Mouse (Mus musculus) G1E (cell line): Measurements from ENCODE around the gene Ndufs7. TPM values are rescaled to one million over a fixed set of nuclear protein-coding genes. Genes with fewer than 3 reads are reported as not detected.

Source experiments
- ATAC-seq: 2 replicates; pipeline ENCODE4 v1.8.0; 2016; ENCODE audit warnings: mild to moderate bottlenecking; ENCODE audit not compliant: insufficient number of reproducible peaks, poor library complexity, low FRiP score, severe bottlenecking; ENCODE audit errors: extremely low read depth
- DNase-seq: peaks from one replicate; pipeline ENCODE4 v3.0.0; 2012; ENCODE audit warnings: low spot score
- H3K27me3 ChIP-seq: 2 replicates; pipeline ENCODE4 v1.6.1; 2012; ENCODE audit warnings: mild to moderate bottlenecking, low read length, inconsistent platforms; ENCODE audit not compliant: insufficient read depth
- H3K36me3 ChIP-seq: replicated peaks from 2 replicates; pipeline ENCODE3; 2012; ENCODE audit warnings: mild to moderate bottlenecking, inconsistent platforms
- H3K4me1 ChIP-seq: 2 replicates; pipeline ENCODE4 v1.6.1; 2012; ENCODE audit warnings: low read depth, low read length, inconsistent platforms, mixed read lengths; ENCODE audit not compliant: insufficient read depth
- H3K4me3 ChIP-seq: 2 replicates; pipeline ENCODE4 v1.5.1; 2012; ENCODE audit warnings: low read depth, mild to moderate bottlenecking, inconsistent platforms, low read length, moderate library complexity, mixed read lengths
- H3K9me3 ChIP-seq: replicated peaks from 2 replicates; pipeline ENCODE4 v1.6.1; 2012; ENCODE audit warnings: inconsistent platforms
- CTCF ChIP-seq: IDR thresholded peaks from 2 replicates; pipeline ENCODE4 v1.5.1; 2012; ENCODE audit warnings: low read depth, low read length, inconsistent platforms, mixed read lengths
- GATA1 ChIP-seq: IDR thresholded peaks from 2 replicates; pipeline ENCODE4 v1.6.1; 2012; ENCODE audit warnings: borderline replicate concordance, low read length, inconsistent platforms, mixed read lengths
- GATA2 ChIP-seq: IDR thresholded peaks from 2 replicates; pipeline ENCODE4 v1.6.1; 2012; ENCODE audit warnings: low read depth, low read length, inconsistent platforms, borderline replicate concordance
- POLR2AphosphoS5 ChIP-seq: IDR thresholded peaks from 2 replicates; pipeline ENCODE4 v1.6.1; 2012; ENCODE audit warnings: low read depth, low read length, inconsistent platforms; ENCODE audit not compliant: insufficient replicate concordance
- TAL1 ChIP-seq: conservative IDR thresholded peaks from 2 replicates; pipeline ENCODE4 v1.6.1; 2012; ENCODE audit warnings: low read depth, low read length, inconsistent platforms, mixed read lengths
- polyA plus RNA-seq: library from polyadenylated mRNA; stranded (reverse); fragments of >175 nt; gene quantifications from 2 replicates; pipeline ENCODE4 v1.2.3, GENCODE M21; 2012
- total RNA-seq, 2 experiments: library from RNA; stranded (forward) in 1 of 2; stranded (reverse) in 1 of 2; fragments of 200-1000 nt in 1 of 2; fragments of >200 nt in 1 of 2; fragmentation: Nextera tagmentation in 1 of 2; gene quantifications; 2 replicates each; pipeline ENCODE4 v1.2.3; 2014 to 2017

Ndufs7 gene
- total and polyA plus RNA-seq, 3 experiments, result 156 to 257 (median 246) TPM

DNA sequence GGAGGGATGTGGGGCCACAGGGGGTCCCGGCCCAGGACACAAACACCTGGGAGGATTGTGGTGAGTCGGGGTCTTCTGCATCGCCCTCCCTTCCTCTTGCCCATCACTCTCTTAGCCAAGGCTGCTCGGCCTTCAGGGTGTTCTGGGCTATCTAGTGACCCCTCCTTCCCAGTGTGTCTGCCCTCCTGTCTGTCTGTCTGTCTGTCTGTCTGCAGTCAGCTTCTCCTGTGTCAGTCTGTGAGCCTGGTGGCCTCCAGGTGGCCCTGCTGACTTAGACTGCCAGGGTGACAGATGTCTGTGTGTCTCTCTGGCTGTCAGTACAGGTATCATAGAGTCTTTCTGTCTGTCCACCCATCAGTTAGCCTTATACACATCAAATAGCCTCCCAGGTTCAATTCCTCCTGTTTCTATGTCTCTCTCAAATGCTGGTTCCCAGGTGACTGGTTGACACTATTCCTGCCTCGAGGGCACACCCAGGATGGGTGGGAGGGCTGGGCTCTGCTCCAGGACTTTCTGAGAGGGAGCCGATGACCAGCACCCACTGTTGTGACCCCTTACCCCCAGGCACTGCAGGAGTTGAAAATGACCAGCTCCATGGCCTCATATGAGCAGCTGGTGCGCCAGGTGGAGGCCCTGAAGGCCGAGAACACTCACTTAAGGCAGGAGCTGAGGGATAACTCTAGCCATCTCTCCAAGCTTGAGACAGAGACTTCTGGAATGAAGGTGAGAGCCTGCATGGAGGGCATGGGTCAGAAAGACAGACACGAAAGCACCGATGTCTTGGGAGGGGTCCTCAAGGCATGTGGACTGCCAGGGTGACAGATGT is 52.5 kb downstream of the Ndufs7 start:
- Histone ChIP-seq H3K9me3 (no peaks in the 10 kb centered on the region), H3K36me3 (no peaks in the 10 kb centered on the region), H3K4me3 (no peak overlapping the region), H3K27me3 (peaks cover 92% of the 10 kb centered on the region), H3K4me1 (peaks cover 29% of the 10 kb centered on the region)
- TF ChIP-seq TAL1, result no peak
- TF ChIP-seq GATA1, result no peak
- no peak for TF ChIP-seq CTCF
- TF ChIP-seq POLR2AphosphoS5, result no peak
- TF ChIP-seq GATA2, result no peak
- no peak for ATAC-seq
- no peak for DNase-seq

DNA sequence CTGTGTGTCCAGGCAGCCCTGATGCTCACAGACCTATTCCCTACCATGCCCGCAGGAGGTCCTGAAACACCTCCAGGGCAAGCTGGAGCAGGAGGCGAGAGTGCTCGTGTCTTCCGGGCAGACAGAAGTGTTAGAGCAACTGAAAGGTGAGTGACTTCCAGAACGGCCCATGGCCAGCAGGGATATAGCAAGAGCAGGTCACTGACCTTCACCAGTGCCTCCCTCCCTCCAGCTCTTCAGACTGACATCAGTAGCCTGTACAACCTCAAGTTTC is 53.1 kb downstream of the Ndufs7 start:
- peaks cover 92% of the 10 kb centered on the region for H3K27me3 ChIP-seq
- DNase-seq (no peak), ATAC-seq (no peak)
- H3K4me1 ChIP-seq, result peaks cover 23% of the 10 kb centered on the region
- TF ChIP-seq TAL1 (no peak), GATA2 (no peak), POLR2AphosphoS5 (no peak), GATA1 (no peak), CTCF (no peak)
- no peak overlapping the region for H3K4me3 ChIP-seq
- no peaks in the 10 kb centered on the region for H3K36me3 ChIP-seq
- H3K9me3 ChIP-seq, result no peaks in the 10 kb centered on the region

DNA sequence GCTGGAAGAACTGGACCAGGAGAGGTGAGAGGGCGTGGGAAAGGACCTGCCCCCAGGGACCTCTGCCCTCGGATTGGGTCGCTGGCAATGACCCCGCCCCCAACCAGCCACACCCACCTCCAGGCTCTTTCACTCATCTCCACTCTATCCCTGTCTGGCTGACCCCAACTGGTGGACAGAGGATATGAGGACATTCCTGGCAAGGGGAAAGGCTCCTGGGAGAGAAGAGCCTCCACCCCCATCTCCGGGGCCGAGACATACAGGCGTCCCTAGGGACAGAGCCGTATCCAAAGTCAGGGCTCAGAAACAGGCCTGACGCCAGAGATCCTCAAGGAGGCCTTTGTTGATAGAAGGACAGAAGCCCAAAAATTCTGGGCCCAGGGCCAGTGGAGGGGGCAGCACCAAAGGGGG is 53.6 kb downstream of the Ndufs7 start:
- H3K36me3 ChIP-seq, result no peaks in the 10 kb centered on the region
- H3K4me3 ChIP-seq, result no peak overlapping the region
- H3K9me3 ChIP-seq, result no peaks in the 10 kb centered on the region
- DNase-seq (no peak), ATAC-seq (no peak)
- peaks cover 18% of the 10 kb centered on the region for H3K4me1 ChIP-seq
- TF ChIP-seq CTCF (no peak), POLR2AphosphoS5 (no peak), GATA1 (no peak), TAL1 (no peak), GATA2 (no peak)
- peaks cover 92% of the 10 kb centered on the region for H3K27me3 ChIP-seq

DNA sequence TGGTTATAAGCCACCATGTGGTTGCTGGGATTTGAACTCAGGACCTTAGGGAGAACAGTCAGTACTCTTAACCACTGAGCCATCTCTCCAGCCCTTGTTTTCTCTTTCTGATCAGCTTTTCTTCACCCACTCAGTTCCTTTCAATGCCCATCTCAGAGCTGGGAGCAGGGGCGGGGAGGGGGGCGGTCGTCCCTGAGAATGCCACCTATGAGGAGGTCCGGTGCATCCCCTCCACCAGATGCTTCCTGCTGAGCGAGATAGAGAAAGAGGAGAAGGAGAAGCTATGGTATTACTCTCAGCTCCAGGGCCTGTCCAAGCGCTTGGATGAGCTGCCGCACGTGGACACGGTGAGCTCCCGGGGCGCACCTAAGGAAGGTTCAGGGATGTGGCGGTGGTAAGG is 55.5 kb downstream of the Ndufs7 start:
- TF ChIP-seq TAL1 (no peak), GATA2 (no peak), CTCF (no peak), POLR2AphosphoS5 (no peak), GATA1 (no peak)
- H3K4me1 ChIP-seq, result peaks cover 14% of the 10 kb centered on the region
- H3K36me3 ChIP-seq, result no peaks in the 10 kb centered on the region
- DNase-seq, result no peak
- H3K27me3 ChIP-seq, result peaks cover 93% of the 10 kb centered on the region
- H3K4me3 ChIP-seq, result peak overlapping the region; percentile 14; the same call in 1 of the 2 replicates
- no peak for ATAC-seq
- H3K9me3 ChIP-seq, result no peaks in the 10 kb centered on the region

DNA sequence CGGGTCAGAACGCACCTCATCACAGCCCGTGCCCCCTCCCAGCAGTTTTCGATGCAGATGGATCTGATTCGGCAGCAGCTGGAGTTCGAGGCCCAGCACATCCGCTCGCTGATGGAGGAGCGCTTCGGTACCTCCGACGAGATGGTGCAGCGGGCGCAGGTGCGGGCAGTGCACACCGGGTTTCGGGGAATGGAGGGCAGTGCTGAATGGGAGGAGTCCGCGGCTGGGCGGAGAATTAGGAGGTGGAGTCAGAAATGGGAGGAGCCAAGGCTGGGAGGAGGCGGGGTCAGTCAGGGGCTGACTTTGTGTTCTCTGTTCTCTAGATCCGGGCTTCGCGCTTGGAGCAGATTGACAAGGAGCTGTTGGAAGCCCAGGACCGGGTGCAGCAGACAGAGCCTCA is 55.9 kb downstream of the Ndufs7 start:
- peak overlapping the region; percentile 14; the same call in 1 of the 2 replicates for H3K4me3 ChIP-seq
- H3K4me1 ChIP-seq, result peaks cover 14% of the 10 kb centered on the region
- H3K36me3 ChIP-seq, result no peaks in the 10 kb centered on the region
- TF ChIP-seq GATA1, result no peak
- no peak for TF ChIP-seq POLR2AphosphoS5
- no peak for TF ChIP-seq CTCF
- H3K9me3 ChIP-seq, result no peaks in the 10 kb centered on the region
- H3K27me3 ChIP-seq, result peaks cover 92% of the 10 kb centered on the region
- ATAC-seq (no peak), DNase-seq (no peak)

Other genes with a start within 250 kb of the Ndufs7 start
Only the 20 nearest of the 26 such genes appear.
- 24.7 and 34.2 TPM in 2 replicates for gene Sbno2, start 143.6 kb upstream of the Ndufs7 start, total RNA-seq (2014; fragmentation: Nextera tagmentation)
- gene Sbno2, start 143.6 kb upstream of the Ndufs7 start, total RNA-seq (2017), result 18.0 and 18.1 TPM in 2 replicates
- gene Sbno2, start 143.6 kb upstream of the Ndufs7 start, polyA plus RNA-seq, result 34.8 and 37.4 TPM in 2 replicates
- 138 and 172 TPM in 2 replicates for gene Stk11, start 133.3 kb upstream of the Ndufs7 start, total RNA-seq (2014; fragmentation: Nextera tagmentation)
- 150 and 154 TPM in 2 replicates for gene Stk11, start 133.3 kb upstream of the Ndufs7 start, total RNA-seq (2017)
- 161 and 170 TPM in 2 replicates for gene Stk11, start 133.3 kb upstream of the Ndufs7 start, polyA plus RNA-seq
- 248 and 258 TPM in 2 replicates for gene Atp5d, start 110.5 kb upstream of the Ndufs7 start, total RNA-seq (2014; fragmentation: Nextera tagmentation)
- 81.9 and 82.7 TPM in 2 replicates for gene Atp5d, start 110.5 kb upstream of the Ndufs7 start, total RNA-seq (2017)
- gene Atp5d, start 110.5 kb upstream of the Ndufs7 start, polyA plus RNA-seq, result 1,539 and 1,678 TPM in 2 replicates
- gene Cbarp, start 108.3 kb upstream of the Ndufs7 start, total RNA-seq (2014; fragmentation: Nextera tagmentation), result 67.2 and 74.4 TPM in 2 replicates
- 3.7 and 5.5 TPM in 2 replicates for gene Cbarp, start 108.3 kb upstream of the Ndufs7 start, total RNA-seq (2017)
- 66.6 and 73.9 TPM in 2 replicates for gene Cbarp, start 108.3 kb upstream of the Ndufs7 start, polyA plus RNA-seq
- 89.8 and 92.3 TPM in 2 replicates for gene Midn, start 100.8 kb upstream of the Ndufs7 start, total RNA-seq (2014; fragmentation: Nextera tagmentation)
- 19.2 and 24.3 TPM in 2 replicates for gene Midn, start 100.8 kb upstream of the Ndufs7 start, total RNA-seq (2017)
- 295 and 302 TPM in 2 replicates for gene Midn, start 100.8 kb upstream of the Ndufs7 start, polyA plus RNA-seq
- gene Cirbp, start 83.1 kb upstream of the Ndufs7 start, total RNA-seq (2014; fragmentation: Nextera tagmentation), result 18.1 and 21.2 TPM in 2 replicates
- gene Cirbp, start 83.1 kb upstream of the Ndufs7 start, total RNA-seq (2017), result 32.6 and 34.8 TPM in 2 replicates
- 41.4 and 45.2 TPM in 2 replicates for gene Cirbp, start 83.1 kb upstream of the Ndufs7 start, polyA plus RNA-seq
- gene 1600002K03Rik, start 76.2 kb upstream of the Ndufs7 start, total RNA-seq (2014; fragmentation: Nextera tagmentation), result 1.6 TPM in 1 of 2 replicates, not detected in the other
- gene 1600002K03Rik, start 76.2 kb upstream of the Ndufs7 start, total RNA-seq (2017), result 7.8 and 8.9 TPM in 2 replicates
- gene 1600002K03Rik, start 76.2 kb upstream of the Ndufs7 start, polyA plus RNA-seq, result 4.8 and 5.0 TPM in 2 replicates
- gene Efna2, start 69.6 kb upstream of the Ndufs7 start, total RNA-seq (2014; fragmentation: Nextera tagmentation), result not detected in 2 replicates
- not detected in 2 replicates for gene Efna2, start 69.6 kb upstream of the Ndufs7 start, total RNA-seq (2017)
- gene Efna2, start 69.6 kb upstream of the Ndufs7 start, polyA plus RNA-seq, result 0.18 and 0.20 TPM in 2 replicates
- 10.8 and 16.9 TPM in 2 replicates for gene Mum1, start 22.7 kb upstream of the Ndufs7 start, total RNA-seq (2014; fragmentation: Nextera tagmentation)
- gene Mum1, start 22.7 kb upstream of the Ndufs7 start, total RNA-seq (2017), result 56.1 and 59.1 TPM in 2 replicates
- gene Mum1, start 22.7 kb upstream of the Ndufs7 start, polyA plus RNA-seq, result 32.3 and 36.2 TPM in 2 replicates
- not detected in 2 replicates for gene Gamt, start 11.9 kb downstream of the Ndufs7 start, total RNA-seq (2014; fragmentation: Nextera tagmentation)
- 0.17 TPM in 1 of 2 replicates, not detected in the other for gene Gamt, start 11.9 kb downstream of the Ndufs7 start, total RNA-seq (2017)
- 0.18 TPM in 1 of 2 replicates, not detected in the other for gene Gamt, start 11.9 kb downstream of the Ndufs7 start, polyA plus RNA-seq
- 191 and 194 TPM in 2 replicates for gene Dazap1, start 12.4 kb downstream of the Ndufs7 start, total RNA-seq (2014; fragmentation: Nextera tagmentation)
- gene Dazap1, start 12.4 kb downstream of the Ndufs7 start, total RNA-seq (2017), result 136 and 151 TPM in 2 replicates
- 533 and 565 TPM in 2 replicates for gene Dazap1, start 12.4 kb downstream of the Ndufs7 start, polyA plus RNA-seq
- 2,952 and 3,110 TPM in 2 replicates for gene Rps15, start 43.3 kb downstream of the Ndufs7 start, total RNA-seq (2014; fragmentation: Nextera tagmentation)
- 3,218 and 3,548 TPM in 2 replicates for gene Rps15, start 43.3 kb downstream of the Ndufs7 start, total RNA-seq (2017)
- 11,196 and 11,583 TPM in 2 replicates for gene Rps15, start 43.3 kb downstream of the Ndufs7 start, polyA plus RNA-seq
- gene Apc2, start 46.9 kb downstream of the Ndufs7 start, total RNA-seq (2014; fragmentation: Nextera tagmentation), result 0.10 and 0.23 TPM in 2 replicates
- 0.06 and 0.11 TPM in 2 replicates for gene Apc2, start 46.9 kb downstream of the Ndufs7 start, total RNA-seq (2017)
- gene Apc2, start 46.9 kb downstream of the Ndufs7 start, polyA plus RNA-seq, result 0.02 and 0.04 TPM in 2 replicates
- 17.2 and 17.6 TPM in 2 replicates for gene 2310011J03Rik, start 71.4 kb downstream of the Ndufs7 start, total RNA-seq (2014; fragmentation: Nextera tagmentation)
- gene 2310011J03Rik, start 71.4 kb downstream of the Ndufs7 start, total RNA-seq (2017), result 27.0 and 31.2 TPM in 2 replicates
- gene 2310011J03Rik, start 71.4 kb downstream of the Ndufs7 start, polyA plus RNA-seq, result 92.5 and 108 TPM in 2 replicates
- 4.8 and 6.7 TPM in 2 replicates for gene Pcsk4, start 80.4 kb downstream of the Ndufs7 start, total RNA-seq (2014; fragmentation: Nextera tagmentation)
- 0.87 and 1.1 TPM in 2 replicates for gene Pcsk4, start 80.4 kb downstream of the Ndufs7 start, total RNA-seq (2017)
- 12.4 and 14.2 TPM in 2 replicates for gene Pcsk4, start 80.4 kb downstream of the Ndufs7 start, polyA plus RNA-seq
- 72.8 and 85.9 TPM in 2 replicates for gene Reep6, start 80.8 kb downstream of the Ndufs7 start, total RNA-seq (2014; fragmentation: Nextera tagmentation)
- 1.0 and 1.3 TPM in 2 replicates for gene Reep6, start 80.8 kb downstream of the Ndufs7 start, total RNA-seq (2017)
- gene Reep6, start 80.8 kb downstream of the Ndufs7 start, polyA plus RNA-seq, result 49.5 and 65.3 TPM in 2 replicates
- gene Adamtsl5, start 99.3 kb downstream of the Ndufs7 start, total RNA-seq (2014; fragmentation: Nextera tagmentation), result 16.9 and 17.5 TPM in 2 replicates
- gene Adamtsl5, start 99.3 kb downstream of the Ndufs7 start, total RNA-seq (2017), result 5.4 and 8.0 TPM in 2 replicates
- 33.4 and 37.9 TPM in 2 replicates for gene Adamtsl5, start 99.3 kb downstream of the Ndufs7 start, polyA plus RNA-seq
- not detected in 2 replicates for gene Plk5, start 107.3 kb downstream of the Ndufs7 start, total RNA-seq (2014; fragmentation: Nextera tagmentation)
- gene Plk5, start 107.3 kb downstream of the Ndufs7 start, total RNA-seq (2017), result 0.12 TPM in 1 of 2 replicates, not detected in the other
- not detected in 2 replicates for gene Plk5, start 107.3 kb downstream of the Ndufs7 start, polyA plus RNA-seq
- gene Mex3d, start 138.5 kb downstream of the Ndufs7 start, total RNA-seq (2014; fragmentation: Nextera tagmentation), result 7.7 and 11.4 TPM in 2 replicates
- gene Mex3d, start 138.5 kb downstream of the Ndufs7 start, total RNA-seq (2017), result 8.7 and 10.9 TPM in 2 replicates
- 35.3 and 41.9 TPM in 2 replicates for gene Mex3d, start 138.5 kb downstream of the Ndufs7 start, polyA plus RNA-seq
- gene Mbd3, start 150.4 kb downstream of the Ndufs7 start, total RNA-seq (2014; fragmentation: Nextera tagmentation), result 37.3 and 41.7 TPM in 2 replicates
- gene Mbd3, start 150.4 kb downstream of the Ndufs7 start, total RNA-seq (2017), result 36.0 and 42.0 TPM in 2 replicates
- gene Mbd3, start 150.4 kb downstream of the Ndufs7 start, polyA plus RNA-seq, result 244 and 272 TPM in 2 replicates